Mouse (Mus musculus) fibroblast of lung, adult 2 months (primary cell): ENCODE measurements around the gene Apobec1.
"Not testable (repeated sequence)": the region's sequence is repeated elsewhere in the genome, so short reads cannot be mapped to it uniquely, and the experiment has no call there.

Experiments
- DNase-seq: peaks from one replicate; pipeline ENCODE4 v3.0.0-alpha.2; 2011; ENCODE audit warnings: low read depth

Gene Apobec1

DNA sequence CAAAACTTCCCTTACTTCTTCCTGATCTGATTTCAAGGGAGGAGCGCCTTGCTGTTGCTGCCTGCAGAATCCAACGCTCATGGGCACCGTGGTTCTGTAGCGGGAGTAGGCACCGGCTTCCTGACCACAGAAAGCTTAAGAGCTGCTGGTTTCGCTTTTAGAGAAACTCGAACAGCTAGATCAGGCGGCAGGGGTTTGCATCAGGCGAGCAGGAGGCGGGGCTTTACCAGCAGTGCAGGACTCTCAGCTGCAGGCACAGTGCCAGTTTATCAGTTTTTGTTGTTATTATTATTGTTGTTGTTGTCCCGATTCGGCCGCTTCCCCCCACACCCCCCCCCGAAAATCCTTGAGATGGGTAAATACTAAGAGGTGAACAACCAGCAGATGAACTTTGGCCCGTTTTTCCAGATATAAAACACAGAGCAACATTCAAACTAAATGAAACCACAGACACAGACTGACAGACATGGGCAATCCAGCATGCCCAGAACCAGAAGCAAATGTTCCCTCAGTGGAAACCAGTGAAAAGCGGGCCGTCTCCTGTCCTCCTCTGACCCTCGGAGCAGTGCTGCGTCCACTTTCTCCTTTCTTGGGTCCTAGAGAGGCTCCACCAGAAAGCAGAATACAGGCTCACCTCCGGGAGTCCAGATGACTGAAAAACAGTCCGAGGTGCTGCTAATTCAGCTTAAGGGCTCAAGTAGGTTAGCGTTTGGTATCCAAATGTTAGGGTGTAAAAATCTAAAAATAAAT lies at the start of gene Apobec1:
Apobec1 (minus strand) TSS at position 203 of the 750 bp plus-strand sequence.
- peak; percentile 77 for DNase-seq

DNA sequence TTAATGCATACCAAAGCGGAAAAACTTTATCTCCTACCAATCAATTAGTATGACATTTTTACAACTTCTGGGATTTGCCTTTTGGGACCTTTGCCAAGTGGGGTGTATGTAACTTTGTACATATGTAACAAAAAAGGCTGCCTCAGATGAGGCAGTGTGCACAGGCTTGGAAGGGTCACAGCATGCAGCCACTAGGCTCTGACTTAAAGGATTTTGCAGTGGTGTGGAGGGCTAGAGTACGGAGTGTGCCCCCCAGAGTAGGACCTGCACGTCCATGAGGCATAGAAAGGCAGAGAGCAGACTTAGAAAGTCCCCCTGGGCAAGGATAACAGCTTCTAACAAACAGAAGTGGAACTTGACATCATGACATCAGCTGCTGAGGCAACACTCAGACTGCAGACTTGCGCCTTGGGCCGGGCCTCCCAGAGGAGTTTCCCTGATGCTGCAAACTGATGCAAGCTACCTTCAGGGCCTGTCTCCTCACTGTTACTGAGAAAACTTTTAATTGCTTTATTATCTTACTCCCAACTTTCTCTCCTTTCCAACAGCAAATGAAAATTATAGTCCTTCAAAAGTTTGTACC lies 48.2 kb upstream of the Apobec1 start:
- no peak for DNase-seq

DNA sequence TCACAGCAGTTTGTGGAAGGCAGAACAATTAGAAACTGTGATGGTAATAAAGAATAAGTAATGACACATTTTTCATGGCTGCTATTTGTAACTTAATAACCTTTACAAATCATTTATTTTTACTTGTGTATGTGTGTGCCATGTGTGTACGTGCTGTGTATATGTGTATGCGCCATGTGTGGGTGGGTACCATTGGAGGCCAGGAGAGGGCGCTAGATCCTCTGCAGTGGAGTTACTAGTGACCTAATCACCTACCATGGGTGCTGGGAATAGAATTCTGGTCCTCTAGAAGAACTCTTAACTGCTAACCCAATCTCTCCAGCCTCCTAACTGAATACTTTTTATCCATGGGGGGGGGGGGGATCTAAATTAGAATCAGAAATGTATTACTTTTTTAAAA lies 47.7 kb upstream of the Apobec1 start:
- DNase-seq, result no peak

GRCm38 (mm10) chr6:122644196-122644595 lies 42.0 kb upstream of the Apobec1 start:
- DNase-seq, result not testable (repeated sequence)

- DNase-seq, result not testable (repeated sequence)
Observed at GRCm38 (mm10) chr6:122637566-122637965, 35.3 kb upstream of the Apobec1 start.

DNA sequence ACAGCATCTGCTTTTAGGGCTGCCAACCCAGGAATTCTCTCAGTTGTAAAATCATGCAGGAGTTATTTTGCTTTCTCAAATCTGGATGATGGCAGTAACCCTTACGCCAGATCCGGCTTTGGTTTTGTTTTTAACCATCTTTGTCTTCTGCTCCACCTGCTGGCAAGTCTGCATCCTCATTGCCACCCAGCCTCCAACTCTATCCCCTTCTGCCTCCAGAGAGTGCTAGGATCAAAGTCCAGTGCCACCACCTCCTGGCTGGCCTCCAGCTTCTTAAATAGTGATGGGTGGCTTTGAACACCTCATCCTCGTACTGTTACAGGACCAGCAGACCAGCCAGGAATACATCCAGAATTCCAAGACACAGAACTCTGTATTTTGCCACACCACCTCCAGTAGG lies 34.4 kb upstream of the Apobec1 start:
- DNase-seq, result no peak

GRCm38 (mm10) chr6:122635315-122635714 lies 33.1 kb upstream of the Apobec1 start:
- peak; percentile 69 for DNase-seq

- no peak for DNase-seq
Observed at GRCm38 (mm10) chr6:122633411-122633810, 31.2 kb upstream of the Apobec1 start.

DNA sequence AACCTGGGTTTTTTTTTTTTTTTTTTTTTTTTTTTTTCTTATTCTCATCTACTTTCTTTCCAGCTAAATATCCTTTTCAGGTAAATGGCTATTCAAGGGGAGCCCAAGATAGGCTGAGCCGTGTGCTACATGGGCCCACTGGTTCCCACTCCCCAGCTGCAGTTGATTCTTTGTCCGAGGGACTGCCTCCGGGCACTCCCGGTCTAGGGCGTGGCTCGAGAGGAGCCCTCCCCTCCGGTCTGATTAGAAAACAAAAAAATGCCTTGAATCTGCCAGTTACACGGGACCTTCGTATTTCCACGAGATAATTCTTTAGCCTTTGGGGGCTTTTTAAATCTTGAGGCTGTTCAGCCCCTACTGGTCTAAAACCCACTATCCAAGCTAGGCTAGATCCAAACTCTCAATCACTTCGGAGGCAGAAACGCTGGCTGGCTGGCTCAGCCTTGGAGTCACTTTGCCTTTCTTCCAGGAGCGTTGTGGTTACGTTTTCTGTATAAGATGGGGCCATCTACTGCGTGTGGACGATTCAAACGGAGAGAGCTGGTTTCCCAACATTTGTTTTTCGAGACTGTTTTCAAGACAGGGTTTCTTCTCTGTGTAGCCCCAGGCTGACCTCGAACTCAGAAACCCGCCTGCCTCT lies 25.3 kb upstream of the Apobec1 start:
- DNase-seq, result no peak

DNA sequence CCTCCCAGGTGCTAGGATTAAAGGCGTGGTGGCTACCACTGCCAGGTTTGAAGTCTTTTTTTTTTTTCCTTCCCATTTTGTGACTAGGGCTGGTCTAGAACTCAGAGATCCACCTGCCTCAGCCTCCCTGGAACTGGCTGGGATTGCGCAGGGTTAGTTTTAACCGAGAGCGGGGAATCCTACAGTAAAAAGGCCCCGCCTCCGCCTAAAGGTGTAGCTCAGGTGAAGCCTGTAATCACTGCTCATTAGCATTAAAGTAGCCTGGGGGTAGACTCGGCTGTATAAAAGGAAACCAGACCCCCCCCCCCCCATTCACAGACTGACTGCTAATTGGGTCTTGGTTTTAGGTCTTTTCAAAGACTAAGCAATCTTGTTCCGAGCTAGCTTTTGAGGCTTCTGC lies 23.9 kb upstream of the Apobec1 start, which contains the start of gene Dppa3:
Dppa3 (plus strand) TSS at position 301 of the 400 bp plus-strand sequence.
- DNase-seq, result no peak

DNA sequence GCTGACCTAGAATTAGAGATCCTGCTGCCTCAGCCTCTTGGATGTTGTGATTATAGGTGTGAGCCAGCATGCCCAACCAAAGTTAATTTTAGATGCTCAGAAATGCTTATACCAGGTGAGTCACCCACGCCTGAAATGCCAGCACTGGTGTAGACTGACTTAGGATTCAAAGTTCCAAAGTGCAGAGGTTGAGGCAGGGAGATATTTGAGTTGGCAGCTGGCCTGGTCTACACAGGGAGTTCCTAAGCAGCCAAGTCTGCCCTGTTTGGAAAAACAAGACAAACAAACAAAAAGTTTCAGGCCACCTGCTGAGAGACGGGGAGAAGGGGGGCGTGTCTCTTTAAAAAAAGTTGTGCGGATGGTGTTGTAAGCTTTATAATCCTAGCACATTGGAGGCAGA lies 22.9 kb upstream of the Apobec1 start:
- no peak for DNase-seq

GRCm38 (mm10) chr6:122624480-122624879 lies 22.2 kb upstream of the Apobec1 start:
- no peak for DNase-seq

- DNase-seq, result no peak
Observed at GRCm38 (mm10) chr6:122621066-122621465, 18.8 kb upstream of the Apobec1 start.

DNA sequence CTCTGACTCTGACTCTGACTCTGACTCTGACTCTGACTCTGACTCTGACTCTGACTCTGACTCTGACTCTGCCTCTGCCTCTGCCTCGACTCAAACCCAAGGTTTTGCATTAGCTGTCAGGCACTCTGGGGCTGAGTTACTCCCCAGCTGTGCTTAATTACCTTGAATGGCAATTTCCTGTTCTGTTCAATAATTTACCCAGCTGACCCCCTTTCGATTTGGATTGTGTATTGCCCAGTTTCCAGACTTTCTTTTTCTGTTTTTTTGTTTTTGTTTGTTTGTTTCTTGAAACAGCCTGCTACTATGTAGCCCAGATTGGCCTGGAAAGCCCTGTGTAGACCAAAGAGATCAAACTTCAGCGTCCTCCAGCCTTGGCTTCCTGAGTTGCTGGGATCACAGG lies 13.8 kb upstream of the Apobec1 start:
- DNase-seq, result no peak

DNA sequence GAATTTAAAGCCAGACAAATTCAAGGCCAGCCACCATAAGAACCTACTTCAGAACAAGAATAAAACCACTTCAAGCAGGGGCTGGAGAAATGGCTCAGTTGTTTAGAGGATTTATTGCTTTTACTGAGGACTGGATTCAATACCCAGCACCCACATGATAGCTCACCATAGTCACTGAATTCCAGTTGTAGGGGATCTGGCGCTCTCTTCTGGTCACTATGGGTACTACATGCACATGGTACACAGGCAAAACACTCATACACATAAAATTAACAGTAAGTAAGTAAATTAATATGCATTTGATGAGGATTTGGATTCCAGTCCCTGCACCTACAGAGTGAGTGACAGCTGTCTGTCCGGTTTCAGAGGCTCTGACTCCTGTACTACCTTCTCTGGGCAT lies 11.8 kb upstream of the Apobec1 start:
- no peak for DNase-seq

- DNase-seq, result no peak
Observed at GRCm38 (mm10) chr6:122612426-122612825, 10.2 kb upstream of the Apobec1 start.

GRCm38 (mm10) chr6:122609771-122610170 lies 7.5 kb upstream of the Apobec1 start, which contains the start of gene Gdf3:
TSS of gene Gdf3 (minus strand) at chr6:122610087.
- no peak for DNase-seq

- no peak for DNase-seq
Observed at GRCm38 (mm10) chr6:122609377-122609728, 7.1 kb upstream of the Apobec1 start.

- DNase-seq, result no peak
Observed at GRCm38 (mm10) chr6:122608434-122609376, 6.5 kb upstream of the Apobec1 start.

DNA sequence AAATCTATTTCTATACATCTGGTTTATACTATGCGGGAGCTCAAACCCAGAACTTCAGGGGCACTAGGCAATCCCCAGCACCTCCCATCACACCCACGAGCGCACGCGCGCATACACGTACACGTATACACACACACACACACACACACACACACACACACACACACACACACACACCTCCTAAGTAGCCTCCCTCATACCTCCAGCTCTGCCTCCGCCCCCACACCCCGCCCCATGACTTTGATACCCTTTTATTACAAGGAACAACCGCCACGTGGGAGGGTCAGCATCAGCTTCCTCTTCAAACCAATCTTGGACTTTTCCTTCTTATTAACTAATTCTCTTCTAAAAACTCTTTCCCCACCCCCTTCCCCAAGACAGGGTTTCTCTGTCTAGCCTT lies 5.5 kb upstream of the Apobec1 start:
- no peak for DNase-seq

GRCm38 (mm10) chr6:122606661-122607060 lies 4.4 kb upstream of the Apobec1 start:
- no peak for DNase-seq

DNA sequence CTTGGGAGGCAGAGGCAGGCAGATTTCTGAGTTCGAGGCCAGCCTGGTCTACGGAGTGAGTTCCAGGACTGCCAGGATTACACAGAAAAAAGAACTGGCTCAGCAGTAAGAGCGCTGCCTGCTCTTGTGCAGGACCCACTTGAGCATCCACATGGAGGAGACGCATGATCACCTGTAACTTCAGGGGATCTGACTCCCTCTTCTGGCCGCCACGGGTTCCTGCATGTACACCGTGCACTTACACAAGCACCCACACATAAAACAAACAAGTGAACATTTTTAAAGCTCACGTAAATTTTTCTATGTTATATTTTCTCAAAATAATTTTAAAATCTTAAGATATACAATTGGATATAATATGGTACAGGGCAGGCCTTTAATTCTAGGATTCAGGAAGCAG lies 3.2 kb upstream of the Apobec1 start:
- DNase-seq, result no peak
